Mouse (Mus musculus): ENCODE results near the gene Slc34a2.

Slc34a2 gene

GRCm38 (mm10) chr5:53037781-53038180 is at the start of gene Slc34a2:
Gene Slc34a2, plus strand, starts transcription at chr5:53038081.
- no peak for DNase-seq (ENCODE audit: extremely low read depth, low read depth)

DNA sequence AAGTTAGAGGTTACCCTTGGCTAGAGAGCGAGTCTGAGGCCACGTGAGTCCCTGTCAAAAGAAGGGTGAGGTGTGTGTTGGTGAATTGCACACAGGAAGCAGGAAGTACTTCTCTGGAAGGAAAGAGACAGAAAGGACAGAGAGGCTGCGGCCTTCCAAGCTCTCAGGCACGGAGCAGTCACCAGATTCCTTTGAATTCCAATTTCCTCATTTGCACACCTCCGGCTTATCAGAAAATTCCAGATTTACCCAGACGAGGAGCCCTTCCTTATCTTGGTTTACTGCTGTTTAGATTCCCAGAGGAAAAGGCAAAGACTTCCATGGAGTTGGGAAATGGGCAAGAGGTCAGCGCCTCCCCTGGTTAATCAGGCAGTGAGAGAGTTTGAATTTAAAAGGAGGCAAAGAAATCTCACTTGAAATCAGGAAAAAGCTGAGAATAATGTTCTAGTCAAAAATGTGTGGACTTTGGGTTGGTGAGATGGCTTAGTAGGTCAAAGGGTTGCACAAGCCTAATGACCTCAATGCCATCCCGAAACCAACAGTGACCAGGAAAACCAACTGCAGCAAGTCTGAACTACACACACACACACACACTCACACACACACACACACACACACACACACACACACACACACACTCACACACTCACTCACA is 47.1 kb upstream of the Slc34a2 start:
- no peak for DNase-seq (ENCODE audit: extremely low read depth, low read depth)

DNA sequence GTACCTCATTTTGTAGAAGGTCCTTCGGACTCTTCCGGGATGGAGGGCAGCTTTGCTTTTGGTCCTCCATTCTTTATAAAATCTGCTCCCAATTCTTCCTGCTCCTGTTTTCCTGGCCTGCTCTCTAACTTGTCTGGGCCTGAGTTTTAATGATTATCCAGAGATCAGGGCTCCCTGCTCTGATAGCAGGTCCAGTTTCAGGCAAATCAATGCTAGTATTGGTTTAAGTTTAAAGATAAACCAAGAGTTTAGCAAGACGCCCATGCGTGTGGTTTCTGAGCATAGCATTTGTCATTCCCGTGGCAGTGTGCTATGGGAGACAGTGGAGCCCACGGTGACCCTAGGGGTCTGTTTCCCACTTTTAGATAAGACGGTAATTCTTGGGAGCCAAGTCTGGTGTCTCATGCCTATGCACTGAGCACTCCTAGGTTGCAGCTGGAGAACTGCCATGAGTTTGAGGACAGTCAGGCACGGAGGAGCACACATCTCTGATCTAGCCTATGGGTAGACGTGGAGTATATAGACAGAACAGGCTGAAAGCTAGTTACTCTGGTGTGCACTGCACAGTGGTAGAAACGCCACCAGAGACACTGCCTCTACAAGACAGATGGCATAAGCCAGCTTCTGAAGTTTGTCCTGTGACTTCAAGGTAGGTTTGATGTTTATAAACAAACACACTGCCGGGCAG is 45.5 kb upstream of the Slc34a2 start:
- DNase-seq (ENCODE audit: extremely low read depth, low read depth), result no peak

DNA sequence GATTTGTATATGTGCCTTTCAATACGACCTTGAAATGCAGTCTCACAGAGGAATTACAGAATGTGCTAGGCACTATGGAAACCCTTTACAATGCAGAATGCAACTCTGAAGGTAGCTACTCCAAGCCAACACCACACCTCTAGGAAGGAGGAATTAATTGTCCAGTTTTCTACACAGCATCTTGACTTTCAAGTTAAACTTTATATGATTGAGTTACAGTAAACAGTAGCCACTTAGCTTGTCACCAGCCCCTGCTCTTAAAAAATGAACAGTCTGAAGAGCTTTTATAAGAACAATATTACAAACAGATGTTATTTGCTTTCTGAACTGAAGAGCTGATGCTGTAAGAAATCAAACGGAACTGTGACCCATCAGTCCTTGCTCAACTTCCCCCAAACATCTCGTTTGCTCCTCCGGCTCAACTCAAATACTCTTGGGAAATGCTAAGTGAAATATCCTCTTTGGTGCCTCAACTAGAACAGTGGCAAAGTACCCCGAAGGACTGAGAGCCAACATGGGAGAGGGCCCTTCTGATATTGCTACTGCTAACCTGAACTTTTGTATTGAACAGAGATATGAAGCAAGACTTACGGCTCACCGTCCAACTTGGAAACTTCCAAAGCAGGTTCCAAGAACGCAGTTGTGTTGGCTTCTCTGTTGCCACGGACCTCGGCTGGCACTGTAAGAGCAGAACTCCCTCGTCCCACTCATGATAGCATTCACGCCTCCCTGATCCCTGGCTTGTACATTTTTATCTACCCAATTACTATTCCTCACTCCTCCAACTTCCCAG is 44.2 kb upstream of the Slc34a2 start:
- DNase-seq (ENCODE audit: extremely low read depth, low read depth), result no peak

- DNase-seq (ENCODE audit: extremely low read depth, low read depth), result no peak
Observed at GRCm38 (mm10) chr5:52995461-52995860, 42.4 kb upstream of the Slc34a2 start.

DNA sequence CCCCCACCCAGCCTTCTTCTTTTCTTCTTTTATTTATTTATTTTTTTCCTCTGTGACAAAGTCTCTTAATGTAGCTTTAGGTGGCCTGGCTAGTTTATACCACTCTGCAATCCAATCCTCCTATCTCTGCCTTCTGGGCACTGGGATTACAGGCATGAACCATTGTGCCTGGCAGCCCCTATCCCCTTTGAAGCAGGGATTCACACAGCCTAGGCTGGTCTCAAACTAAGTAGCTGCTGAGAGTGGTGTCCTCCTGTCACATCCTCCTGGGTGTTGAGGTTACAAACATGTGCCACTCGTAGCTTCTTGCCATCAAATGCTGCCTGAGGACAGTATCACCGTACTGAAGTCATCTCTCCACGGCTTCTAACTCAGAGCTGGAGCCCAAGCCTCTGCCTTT is 41.7 kb upstream of the Slc34a2 start:
- no peak for DNase-seq (ENCODE audit: extremely low read depth, low read depth)

- DNase-seq (ENCODE audit: extremely low read depth, low read depth), result no peak
Observed at GRCm38 (mm10) chr5:52996601-52997000, 41.3 kb upstream of the Slc34a2 start.

DNA sequence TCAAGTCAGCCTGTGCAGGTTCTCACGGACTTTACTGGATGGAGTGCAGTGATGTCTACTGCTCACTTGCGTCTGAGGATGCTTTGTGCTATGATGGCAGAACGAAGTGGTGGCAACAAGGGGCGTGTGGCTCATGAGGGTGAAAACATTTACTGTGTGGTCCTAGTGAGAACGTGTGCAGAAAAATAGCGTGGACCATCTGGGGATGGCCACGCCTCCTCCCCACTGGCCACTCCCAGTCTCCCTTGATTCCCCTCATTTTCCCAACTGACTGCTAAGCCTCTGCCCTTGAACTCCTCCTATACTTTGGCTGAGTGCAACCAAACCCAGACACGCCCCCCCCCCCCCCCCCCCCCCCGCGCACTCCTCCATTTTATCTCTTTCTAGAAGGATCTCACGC is 40.8 kb upstream of the Slc34a2 start:
- no peak for DNase-seq (ENCODE audit: extremely low read depth, low read depth)

DNA sequence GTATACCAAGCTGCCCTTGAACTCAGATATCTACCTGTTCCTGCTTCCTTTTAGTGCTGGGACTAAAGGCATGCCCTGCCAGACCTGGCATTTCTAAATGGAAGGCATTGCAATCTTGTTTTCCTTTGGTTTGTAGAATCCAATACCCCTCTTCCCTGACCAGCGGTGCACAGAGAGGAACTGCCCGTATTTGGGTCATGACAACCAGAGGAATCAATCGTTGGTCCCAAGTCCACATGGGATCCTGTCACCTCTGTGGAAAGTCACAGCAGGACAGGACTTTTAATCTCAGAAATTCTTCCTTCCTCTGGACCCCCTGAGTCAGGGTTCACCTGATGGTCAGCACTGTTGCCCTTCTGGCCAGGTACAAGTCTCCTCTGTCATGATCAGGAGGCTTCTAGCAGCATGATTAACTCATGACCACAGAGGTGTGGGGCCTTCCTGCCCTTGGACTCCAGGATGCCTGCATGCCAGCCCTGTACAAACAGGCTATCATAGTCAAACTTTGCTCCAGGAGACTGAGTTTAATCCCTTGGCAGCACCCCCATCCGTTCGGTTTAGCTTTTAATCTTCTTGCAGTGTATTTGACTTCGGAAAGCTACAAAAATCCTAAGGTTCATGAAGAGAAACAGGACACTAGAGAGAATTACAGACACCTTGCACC is 39.7 kb upstream of the Slc34a2 start:
- no peak for DNase-seq (ENCODE audit: extremely low read depth, low read depth)

DNA sequence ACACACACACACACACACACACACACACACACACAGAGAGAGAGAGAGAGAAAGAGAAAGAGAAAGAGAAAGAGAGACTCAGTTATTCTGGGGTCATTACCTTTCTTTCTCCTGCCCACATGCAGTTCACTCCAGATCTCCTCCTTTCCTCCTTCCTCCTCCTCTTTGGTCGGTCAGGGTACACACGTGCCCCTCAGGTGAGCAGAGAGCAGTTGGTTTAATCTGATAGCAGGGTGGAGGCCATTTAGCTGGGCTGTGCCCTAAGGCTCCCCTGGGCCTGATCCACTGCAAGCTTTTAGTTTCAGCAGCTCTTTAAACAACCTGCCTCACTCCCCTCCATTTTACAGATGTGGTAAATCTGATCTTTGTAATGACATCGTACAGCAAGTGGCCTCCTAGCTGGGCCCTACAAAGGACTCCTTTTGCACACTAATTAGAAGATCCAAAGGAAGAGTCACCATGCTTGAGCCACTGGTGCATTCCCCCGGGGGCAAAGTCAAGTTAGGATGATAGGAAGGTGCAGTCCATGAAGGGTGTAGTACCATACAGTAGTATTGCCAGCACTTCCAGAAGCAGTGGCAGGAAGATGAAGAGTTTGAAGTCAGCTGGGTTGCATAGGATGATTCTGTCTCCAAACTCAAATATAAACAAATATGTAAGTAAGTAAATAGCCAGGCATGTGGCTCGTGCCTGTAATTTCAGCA is 37.6 kb upstream of the Slc34a2 start:
- no peak for DNase-seq (ENCODE audit: extremely low read depth, low read depth)

DNA sequence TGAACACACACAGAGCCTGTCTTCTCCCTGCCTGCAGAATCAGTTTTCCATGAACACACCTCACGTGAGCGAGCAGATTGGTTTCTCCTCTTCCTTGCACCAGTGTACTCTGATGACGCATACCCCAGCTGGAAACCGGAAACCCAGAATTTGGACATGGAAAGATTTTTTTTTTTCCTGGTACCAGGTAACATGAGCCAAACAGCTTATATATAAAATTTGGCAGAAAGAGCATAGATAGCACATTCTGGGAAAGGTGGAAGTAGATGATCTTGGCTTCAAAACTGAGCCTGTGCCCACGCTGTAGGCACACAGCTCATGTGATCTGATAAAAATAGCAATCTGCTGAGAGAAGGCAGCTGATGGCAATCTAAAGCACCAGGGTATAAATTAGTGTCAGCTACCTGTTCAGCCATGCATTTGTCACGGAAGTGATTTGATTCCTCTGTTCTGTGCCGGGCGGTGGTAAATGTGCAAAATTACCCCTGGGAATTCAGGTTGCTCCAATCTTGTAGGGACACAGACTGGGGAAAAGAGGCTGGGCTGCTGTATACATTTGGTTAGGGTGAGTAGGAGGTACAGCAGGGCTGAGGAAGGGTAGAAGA is 35.2 kb upstream of the Slc34a2 start:
- DNase-seq (ENCODE audit: extremely low read depth, low read depth), result no peak

GRCm38 (mm10) chr5:53003495-53003894 is 34.4 kb upstream of the Slc34a2 start:
- DNase-seq (ENCODE audit: extremely low read depth, low read depth), result no peak

- DNase-seq (ENCODE audit: extremely low read depth, low read depth), result no peak
Observed at GRCm38 (mm10) chr5:53003981-53004380, 33.9 kb upstream of the Slc34a2 start.

- no peak for DNase-seq (ENCODE audit: extremely low read depth, low read depth)
Observed at GRCm38 (mm10) chr5:53009027-53009769, 28.7 kb upstream of the Slc34a2 start.

DNA sequence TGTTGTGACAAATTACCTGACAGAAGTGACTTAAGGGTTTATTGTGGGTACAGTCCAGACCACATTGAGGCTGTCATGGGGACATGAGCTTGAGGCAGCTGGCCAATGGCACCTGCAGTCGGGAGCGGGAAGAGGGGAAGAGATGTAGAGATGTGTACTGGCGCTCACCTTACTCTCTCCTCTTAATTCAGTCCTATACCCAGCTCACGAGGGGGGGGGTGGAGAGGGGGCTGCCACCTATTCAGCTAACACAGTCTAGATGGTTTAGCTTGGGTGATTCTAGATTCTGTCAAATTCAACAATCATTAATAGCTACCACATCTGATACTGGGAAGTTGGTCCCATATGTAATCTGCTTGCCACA is 28.1 kb upstream of the Slc34a2 start:
- DNase-seq (ENCODE audit: extremely low read depth, low read depth), result no peak

GRCm38 (mm10) chr5:53011327-53011726 is 26.6 kb upstream of the Slc34a2 start:
- DNase-seq (ENCODE audit: extremely low read depth, low read depth), result no peak

DNA sequence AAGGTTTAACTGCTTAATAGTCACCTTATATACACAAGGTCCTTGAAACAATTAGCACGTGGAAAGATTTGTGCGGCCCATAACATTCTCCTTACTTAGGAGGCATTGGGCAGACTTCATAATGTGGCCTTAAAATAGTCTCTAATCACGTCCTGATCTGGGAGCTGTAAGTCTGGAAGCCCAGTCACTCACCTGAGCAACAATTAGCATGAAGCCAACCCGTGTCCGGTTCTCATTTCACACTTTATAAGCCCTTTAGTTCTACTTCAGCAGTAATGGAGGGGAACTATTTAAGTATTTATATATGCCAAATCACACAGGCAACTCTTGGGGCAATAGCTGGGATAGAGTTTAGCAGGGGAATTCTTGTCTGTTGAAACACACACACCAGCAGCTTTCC is 21.3 kb upstream of the Slc34a2 start:
- no peak for DNase-seq (ENCODE audit: extremely low read depth, low read depth)

GRCm38 (mm10) chr5:53018316-53018715 is 19.6 kb upstream of the Slc34a2 start:
- DNase-seq (ENCODE audit: extremely low read depth, low read depth), result no peak

- no peak for DNase-seq (ENCODE audit: extremely low read depth, low read depth)
Observed at GRCm38 (mm10) chr5:53023432-53023831, 14.4 kb upstream of the Slc34a2 start.

- no peak for DNase-seq (ENCODE audit: extremely low read depth, low read depth)
Observed at GRCm38 (mm10) chr5:53023901-53024300, 14.0 kb upstream of the Slc34a2 start.
